Mouse (Mus musculus): ENCODE results near the gene D2hgdh. TPM values are rescaled to one million over a fixed set of nuclear protein-coding genes. Genes with fewer than 3 reads are reported as not detected.

Gene D2hgdh
- 10 to 100 TPM; 40.0 to 49.1 TPM for total RNA-seq (2023)

DNA sequence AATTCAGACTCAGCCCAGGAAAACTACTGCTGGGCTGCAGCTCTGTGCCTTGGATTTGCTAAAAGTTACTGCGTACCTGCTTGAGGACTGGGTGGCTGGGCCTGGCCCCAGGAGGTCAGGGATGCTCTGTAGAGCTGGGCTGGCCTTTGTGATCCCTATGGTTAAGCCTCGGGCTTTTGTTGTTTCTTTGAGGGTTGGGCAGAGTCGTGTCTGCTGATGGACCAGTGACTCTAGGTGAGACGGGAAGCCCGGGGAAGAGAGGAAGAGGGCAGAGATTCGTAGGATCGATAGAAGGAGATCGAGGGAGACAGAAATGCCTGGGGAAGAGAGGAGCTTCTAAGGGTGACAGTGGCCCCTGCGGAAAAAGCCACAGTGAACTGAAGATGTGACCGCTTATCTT is at the start of gene D2hgdh:
Gene D2hgdh, plus strand, starts transcription at position 301 of the 400 bp plus-strand sequence.

GRCm38 (mm10) chr1:93801741-93802238 is 22.9 kb upstream of the D2hgdh start, which contains the start of gene Dtymk:
Gene Dtymk, minus strand, starts transcription at chr1:93801934.

DNA sequence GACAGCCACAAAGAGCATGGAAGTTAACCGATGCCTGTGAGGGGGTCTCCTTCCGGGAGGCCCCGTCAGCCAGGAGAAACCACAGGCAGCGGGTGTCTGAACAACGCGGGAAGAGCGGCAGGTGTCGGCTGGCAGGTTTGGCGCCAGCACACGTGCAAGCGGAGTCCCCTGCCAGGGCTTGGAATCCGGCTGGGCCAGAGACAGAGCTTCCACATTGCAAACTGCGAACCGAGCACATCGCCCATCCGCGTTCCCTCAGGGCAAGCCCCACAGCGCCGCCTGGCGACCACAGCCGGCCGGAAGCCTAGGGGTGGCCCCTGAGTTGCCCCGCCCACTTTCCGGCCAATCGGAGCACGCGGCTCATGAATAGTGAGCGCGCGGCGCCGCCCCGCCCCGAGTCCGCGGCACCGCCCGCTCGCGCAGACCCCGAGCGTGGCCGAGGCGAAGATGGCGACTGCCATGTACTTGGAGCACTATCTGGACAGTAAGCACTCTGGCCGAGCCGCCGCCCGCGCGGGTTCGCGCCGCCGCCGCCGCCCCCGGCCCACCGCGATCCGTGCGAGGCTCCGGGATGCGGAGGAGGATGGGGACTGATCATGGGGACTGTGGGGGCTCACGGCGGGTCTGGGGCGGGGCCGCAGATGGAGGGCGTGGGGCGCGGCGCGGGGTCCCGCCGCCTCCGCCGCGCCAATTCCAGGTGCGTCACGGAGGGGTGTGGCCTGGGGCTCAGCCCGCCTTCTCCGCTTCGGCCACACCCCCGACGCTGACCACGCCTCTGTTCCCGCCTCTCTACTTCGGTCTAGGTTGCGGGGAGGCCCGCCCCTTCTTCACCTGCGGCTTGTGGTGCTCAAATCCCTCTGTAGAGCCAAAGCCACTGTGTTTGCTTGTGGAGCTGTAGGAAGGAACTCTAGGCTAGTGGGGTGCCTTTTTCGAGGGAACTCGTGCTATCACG is 20.9 kb upstream of the D2hgdh start, which contains the start of gene Ing5:
Gene Ing5, plus strand, starts transcription at position 410 of the 952 bp plus-strand sequence.

GRCm38 (mm10) chr1:93861048-93861447 is 36.3 kb downstream of the D2hgdh start, which contains the start of gene Gal3st2:
Gene Gal3st2, plus strand, starts transcription at chr1:93861306.

Other genes starting within 250 kb of the D2hgdh start
- gene Stk25, start 166.2 kb upstream of the D2hgdh start, total RNA-seq (2023): 100 to 1,000 TPM; 116 to 117 TPM
- gene Bok, start 139.2 kb upstream of the D2hgdh start, total RNA-seq (2023): not detected
- gene Atg4b, start 73.4 kb upstream of the D2hgdh start, total RNA-seq (2023): 10 to 100 TPM; 92.9 to 96.8 TPM
- 10 to 100 TPM; 18.6 to 25.2 TPM for gene Thap4, start 70.0 kb upstream of the D2hgdh start, total RNA-seq (2023)
- gene Dtymk, start 23.0 kb upstream of the D2hgdh start, total RNA-seq (2023): 10 to 100 TPM; 72.7 to 78.1 TPM
- 10 to 100 TPM; 33.6 to 40.1 TPM for gene Ing5, start 20.9 kb upstream of the D2hgdh start, total RNA-seq (2023)
- gene Gal3st2, start 36.4 kb downstream of the D2hgdh start, total RNA-seq (2023): under 1 TPM in 1 of 2 experiments, not detected in 1; 0.24 TPM
- under 1 TPM; 0.52 to 0.71 TPM for gene Gal3st2b, start 93.4 kb downstream of the D2hgdh start, total RNA-seq (2023)
- under 1 TPM; 0.06 to 0.12 TPM for gene Gal3st2c, start 165.6 kb downstream of the D2hgdh start, total RNA-seq (2023)
- gene Neu4, start 195.5 kb downstream of the D2hgdh start, total RNA-seq (2023): not detected
- gene Pdcd1, start 227.6 kb downstream of the D2hgdh start, total RNA-seq (2023): not detected